Mouse (Mus musculus): ENCODE measurements around the gene Vti1a.

DNA sequence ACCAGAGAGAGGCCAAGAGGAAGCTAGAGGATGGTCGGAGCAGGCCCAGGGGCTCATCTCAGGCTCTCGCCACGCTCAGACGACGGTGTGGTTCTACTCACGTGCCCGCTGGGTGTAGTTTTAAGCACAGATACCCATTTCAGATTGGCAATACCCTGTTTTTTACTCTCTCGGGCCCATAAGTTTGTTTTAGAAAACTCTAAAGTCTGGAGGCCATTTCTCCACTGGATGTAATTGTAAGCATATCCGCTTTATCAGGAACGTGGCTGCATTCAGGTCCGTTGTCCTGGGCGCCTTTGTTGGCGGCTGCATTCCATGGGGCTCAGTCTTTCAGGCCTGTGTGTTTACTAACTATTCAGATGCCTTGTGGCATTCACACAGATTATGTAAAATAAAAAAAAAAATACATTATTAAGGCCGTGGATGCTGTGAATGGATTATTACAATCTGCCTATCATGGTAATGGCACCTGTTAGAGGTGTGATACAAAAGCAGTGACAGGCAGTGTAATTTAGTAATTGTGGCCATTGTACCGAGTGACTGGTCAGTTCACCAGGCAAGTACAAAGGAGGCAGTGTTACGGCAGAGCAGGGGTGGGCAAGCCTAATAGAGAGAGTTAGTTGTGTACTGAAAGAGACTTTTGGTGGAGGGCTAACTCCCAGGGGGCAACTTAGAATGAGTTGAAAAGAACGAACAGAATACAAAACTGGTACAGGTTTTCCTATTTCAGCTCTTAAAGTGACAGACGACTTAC lies 106.4 kb downstream of the Vti1a start:
- TF ChIP-seq CTCF (IDR thresholded peaks at IDR 0.05) (no peak), EP300 (IDR thresholded peaks at IDR 0.05) (no peak)

Data from lung, postnatal 0 days (tissue).